Mouse (Mus musculus) lung, adult 2 months (tissue): ENCODE measurements around the gene Eif2b2.

Source experiments
- CTCF ChIP-seq: fragments of 200-500 bp; IDR thresholded peaks from 2 replicates; pipeline ENCODE4 v1.5.1; 2011; ENCODE audit warnings: mild to moderate bottlenecking, low read length, control low read depth; ENCODE audit not compliant: insufficient read depth
- POLR2A ChIP-seq: fragments of 200-500 bp; IDR thresholded peaks from 2 replicates; pipeline ENCODE4 v1.6.1; 2011; ENCODE audit warnings: low read depth, mild to moderate bottlenecking, control low read depth, low read length, borderline replicate concordance; ENCODE audit errors: extremely low read depth

- TF ChIP-seq CTCF, result no peak
- no peak for TF ChIP-seq POLR2A
Observed at GRCm38 (mm10) chr12:85177740-85178239, 41.5 kb upstream of the Eif2b2 start, which contains the start of gene Pgf.
